In the genomic region with DNA sequence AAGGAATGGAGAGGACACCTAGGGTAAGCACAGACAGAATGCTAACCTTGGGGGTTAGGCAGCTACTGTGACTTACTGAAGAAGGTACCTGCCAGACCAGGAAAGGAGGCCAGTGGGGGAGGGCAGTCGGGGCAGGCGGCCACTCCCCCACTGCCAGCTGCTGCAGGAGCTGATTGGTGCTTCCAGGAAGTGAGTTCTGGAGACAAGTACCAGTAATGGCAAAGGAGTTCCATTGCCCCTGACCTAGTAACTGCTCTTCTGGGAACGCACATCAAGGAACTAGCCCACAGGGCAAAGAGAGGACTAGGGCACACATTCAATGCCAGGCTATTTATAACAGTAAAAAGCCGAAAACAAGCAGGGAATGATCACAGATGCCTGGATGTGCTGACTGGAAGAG, we compare ENCODE assay signal across 7 mouse cellular contexts. TPM values are rescaled to one million over a fixed set of nuclear protein-coding genes. Genes with fewer than 3 reads are reported as not detected.
DNase-seq lines count a peak whose midpoint lies in the region; ATAC-seq lines count a peak whose summit lies in the region.

No protein-coding gene starts in this region.

- no peak overlapping the region for H3K9ac ChIP-seq in midbrain, embryonic 12.5 days (replicated peaks)
- no peak overlapping the region for H3K9ac ChIP-seq in midbrain, embryonic 11.5 days (ENCODE audit: low read length)
- no peak overlapping the region for H3K9ac ChIP-seq in embryonic facial prominence, embryonic 14.5 days (ENCODE audit: low read depth, low read length)
- H3K9ac ChIP-seq in hindbrain, embryonic 14.5 days: no peak overlapping the region

- ATAC-seq in midbrain, embryonic 12.5 days (ENCODE audit: low FRiP score, low read depth): no peak
- ATAC-seq in midbrain, embryonic 11.5 days (ENCODE audit: low FRiP score): no peak
- ATAC-seq in embryonic facial prominence, embryonic 14.5 days (ENCODE audit: low read depth): no peak
- no peak for ATAC-seq in hindbrain, embryonic 14.5 days (ENCODE audit: low FRiP score)

- H3K9me3 ChIP-seq in midbrain, embryonic 12.5 days: no peaks in the 10 kb centered on the region
- no peaks in the 10 kb centered on the region for H3K9me3 ChIP-seq in midbrain, embryonic 11.5 days (ENCODE audit: control insufficient read depth, low read length)
- no peaks in the 10 kb centered on the region for H3K9me3 ChIP-seq in embryonic facial prominence, embryonic 14.5 days (ENCODE audit: control insufficient read depth, low read length)
- no peaks in the 10 kb centered on the region for H3K9me3 ChIP-seq in hindbrain, embryonic 14.5 days (ENCODE audit: control insufficient read depth, low read length)

- 87% methylated on average over 4 of the region's 4 CpGs for WGBS in midbrain, embryonic 12.5 days
- WGBS in midbrain, embryonic 11.5 days: 69% methylated on average over 4 of the region's 4 CpGs
- WGBS in embryonic facial prominence, embryonic 14.5 days: 62% methylated on average over 4 of the region's 4 CpGs
- WGBS in hindbrain, embryonic 14.5 days: 82% methylated on average over 4 of the region's 4 CpGs

- H3K27ac ChIP-seq in midbrain, embryonic 12.5 days (replicated peaks): no peak overlapping the region
- H3K27ac ChIP-seq in midbrain, embryonic 11.5 days (ENCODE audit: low read depth, low read length): no peak overlapping the region
- no peak overlapping the region for H3K27ac ChIP-seq in embryonic facial prominence, embryonic 14.5 days (replicated peaks; ENCODE audit: low read depth, low read length)
- H3K27ac ChIP-seq in hindbrain, embryonic 14.5 days: no peak overlapping the region

- H3K4me1 ChIP-seq in midbrain, embryonic 12.5 days: peaks cover 41% of the 10 kb centered on the region
- H3K4me1 ChIP-seq in midbrain, embryonic 11.5 days (ENCODE audit: control insufficient read depth, insufficient read depth, low read length): peaks cover 29% of the 10 kb centered on the region
- H3K4me1 ChIP-seq in embryonic facial prominence, embryonic 14.5 days (ENCODE audit: control insufficient read depth, insufficient read depth, low read length): peaks cover 31% of the 10 kb centered on the region
- H3K4me1 ChIP-seq in hindbrain, embryonic 14.5 days (replicated peaks; ENCODE audit: control insufficient read depth, insufficient read depth, low read length): peaks cover 47% of the 10 kb centered on the region

- no peaks in the 10 kb centered on the region for H3K27me3 ChIP-seq in midbrain, embryonic 12.5 days
- no peaks in the 10 kb centered on the region for H3K27me3 ChIP-seq in midbrain, embryonic 11.5 days (ENCODE audit: control insufficient read depth, insufficient read depth, low read length)
- no peaks in the 10 kb centered on the region for H3K27me3 ChIP-seq in embryonic facial prominence, embryonic 14.5 days (replicated peaks; ENCODE audit: control insufficient read depth, insufficient read depth, low read length)
- H3K27me3 ChIP-seq in hindbrain, embryonic 14.5 days (ENCODE audit: control insufficient read depth, insufficient read depth, low read length): no peaks in the 10 kb centered on the region

- H3K36me3 ChIP-seq in midbrain, embryonic 12.5 days: peaks cover 20% of the 10 kb centered on the region; the same call in 1 of the 2 replicates
- H3K36me3 ChIP-seq in midbrain, embryonic 11.5 days (ENCODE audit: control insufficient read depth, insufficient read depth, low read length): no peaks in the 10 kb centered on the region
- peaks cover 16% of the 10 kb centered on the region; the same call in 1 of the 2 replicates for H3K36me3 ChIP-seq in embryonic facial prominence, embryonic 14.5 days (ENCODE audit: control insufficient read depth, insufficient read depth, low read length)
- H3K36me3 ChIP-seq in hindbrain, embryonic 14.5 days (replicated peaks; ENCODE audit: control insufficient read depth, insufficient read depth): no peaks in the 10 kb centered on the region

- peak overlapping the region; percentile 21 for H3K4me2 ChIP-seq in midbrain, embryonic 12.5 days (replicated peaks)
- H3K4me2 ChIP-seq in midbrain, embryonic 11.5 days: no peak overlapping the region
- H3K4me2 ChIP-seq in embryonic facial prominence, embryonic 14.5 days (ENCODE audit: low read depth, low read length): 0 out of 2 replicates have a peak overlapping the region, but pooled peaks have one; percentile 10
- H3K4me2 ChIP-seq in hindbrain, embryonic 14.5 days (replicated peaks): peak overlapping the region; percentile 86; the same call in 1 of the 2 replicates

- no peak overlapping the region for H3K4me3 ChIP-seq in midbrain, embryonic 12.5 days
- H3K4me3 ChIP-seq in midbrain, embryonic 11.5 days (ENCODE audit: low read depth, low read length): no peak overlapping the region
- H3K4me3 ChIP-seq in embryonic facial prominence, embryonic 14.5 days (ENCODE audit: low read depth, low read length): no peak overlapping the region
- no peak overlapping the region for H3K4me3 ChIP-seq in hindbrain, embryonic 14.5 days (replicated peaks; ENCODE audit: low read length)

- DNase-seq in midbrain, embryonic 11.5 days (ENCODE audit: low spot score, missing footprints): no peak
- no peak for DNase-seq in embryonic facial prominence, embryonic 14.5 days (ENCODE audit: low spot score)
- DNase-seq in hindbrain, embryonic 14.5 days (ENCODE audit: low spot score): no peak
- peak; percentile 65 for DNase-seq in lung, postnatal 36 days
- DNase-seq in layer of hippocampus, adult 9-11 months: no peak
- no peak for DNase-seq in thymus, postnatal 25 days

RNA-seq across cellular contexts. Expression of a gene that starts 3.1 kb away (rescaled TPM):
- polyA plus RNA-seq in midbrain, embryonic 12.5 days (2016; fragmentation: Nextera tagmentation; extraction: Ambion mirVana): 422 and 447 TPM in 2 replicates
- polyA plus RNA-seq in midbrain, embryonic 11.5 days (2014; fragmentation: Nextera tagmentation; extraction: Ambion mirVana): 295 and 314 TPM in 2 replicates
- 156 and 181 TPM in 2 replicates for polyA plus RNA-seq in embryonic facial prominence, embryonic 14.5 days (2014; fragmentation: Nextera tagmentation; extraction: Ambion mirVana)
- polyA plus RNA-seq in hindbrain, embryonic 14.5 days (2014; fragmentation: Nextera tagmentation; extraction: Ambion mirVana): 370 and 430 TPM in 2 replicates

RNA-seq across cellular contexts. Expression of a gene that starts 24.4 kb away (rescaled TPM):
- polyA plus RNA-seq in midbrain, embryonic 12.5 days (2016; fragmentation: Nextera tagmentation; extraction: Ambion mirVana): 21.1 and 28.3 TPM in 2 replicates
- 20.6 and 21.4 TPM in 2 replicates for polyA plus RNA-seq in midbrain, embryonic 11.5 days (2014; fragmentation: Nextera tagmentation; extraction: Ambion mirVana)
- polyA plus RNA-seq in embryonic facial prominence, embryonic 14.5 days (2014; fragmentation: Nextera tagmentation; extraction: Ambion mirVana): 35.7 and 52.1 TPM in 2 replicates
- 19.1 and 25.1 TPM in 2 replicates for polyA plus RNA-seq in hindbrain, embryonic 14.5 days (2014; fragmentation: Nextera tagmentation; extraction: Ambion mirVana)

RNA-seq across cellular contexts. Expression of a gene that starts 38.8 kb away (rescaled TPM):
- 46.7 and 52.2 TPM in 2 replicates for polyA plus RNA-seq in midbrain, embryonic 12.5 days (2016; fragmentation: Nextera tagmentation; extraction: Ambion mirVana)
- 37.3 and 39.0 TPM in 2 replicates for polyA plus RNA-seq in midbrain, embryonic 11.5 days (2014; fragmentation: Nextera tagmentation; extraction: Ambion mirVana)
- polyA plus RNA-seq in embryonic facial prominence, embryonic 14.5 days (2014; fragmentation: Nextera tagmentation; extraction: Ambion mirVana): 62.2 and 63.9 TPM in 2 replicates
- 69.0 and 72.1 TPM in 2 replicates for polyA plus RNA-seq in hindbrain, embryonic 14.5 days (2014; fragmentation: Nextera tagmentation; extraction: Ambion mirVana)

RNA-seq across cellular contexts. Expression of a gene that starts 53.1 kb away (rescaled TPM):
- 25.5 and 31.9 TPM in 2 replicates for polyA plus RNA-seq in midbrain, embryonic 12.5 days (2016; fragmentation: Nextera tagmentation; extraction: Ambion mirVana)
- 18.3 and 23.9 TPM in 2 replicates for polyA plus RNA-seq in midbrain, embryonic 11.5 days (2014; fragmentation: Nextera tagmentation; extraction: Ambion mirVana)
- 38.7 and 39.4 TPM in 2 replicates for polyA plus RNA-seq in embryonic facial prominence, embryonic 14.5 days (2014; fragmentation: Nextera tagmentation; extraction: Ambion mirVana)
- polyA plus RNA-seq in hindbrain, embryonic 14.5 days (2014; fragmentation: Nextera tagmentation; extraction: Ambion mirVana): 44.7 and 47.7 TPM in 2 replicates
